Mouse (Mus musculus) gastrocnemius, adult 18-20 months (tissue): ENCODE results near the gene Ano6. TPM values are rescaled to one million over a fixed set of nuclear protein-coding genes. Genes with fewer than 3 reads are reported as not detected.
A peak's percentile ranks its signal among the peaks of the same experiment; 100 is the strongest.

ENCODE experiments used
- DNase-seq: peaks from one replicate; pipeline ENCODE4 v3.0.0; 2021; ENCODE audit warnings: low spot score
- total RNA-seq, 2 experiments: library from RNA; stranded (reverse); gene quantifications; 2 replicates each; pipeline ENCODE4 v1.2.3; 2021

Ano6 gene
- total RNA-seq, 2 experiments from 2014 or later = 37.9 to 45.8 TPM

- DNase-seq = no peak
These were observed 24.7 kb upstream of the Ano6 start for GRCm38 (mm10) chr15:95765936-95766335.

- DNase-seq = peak; percentile 15
These were observed 22.8 kb upstream of the Ano6 start for GRCm38 (mm10) chr15:95767825-95768224.

- DNase-seq = peak; percentile 70
These were observed 21.9 kb upstream of the Ano6 start for GRCm38 (mm10) chr15:95768703-95769102.

- DNase-seq = peak; percentile 42
These were observed 21.1 kb upstream of the Ano6 start for GRCm38 (mm10) chr15:95769576-95769975.

- no peak for DNase-seq
These were observed 20.3 kb upstream of the Ano6 start for GRCm38 (mm10) chr15:95770307-95770706.

- no peak for DNase-seq
These were observed 18.3 kb upstream of the Ano6 start for GRCm38 (mm10) chr15:95772374-95772773.

DNA sequence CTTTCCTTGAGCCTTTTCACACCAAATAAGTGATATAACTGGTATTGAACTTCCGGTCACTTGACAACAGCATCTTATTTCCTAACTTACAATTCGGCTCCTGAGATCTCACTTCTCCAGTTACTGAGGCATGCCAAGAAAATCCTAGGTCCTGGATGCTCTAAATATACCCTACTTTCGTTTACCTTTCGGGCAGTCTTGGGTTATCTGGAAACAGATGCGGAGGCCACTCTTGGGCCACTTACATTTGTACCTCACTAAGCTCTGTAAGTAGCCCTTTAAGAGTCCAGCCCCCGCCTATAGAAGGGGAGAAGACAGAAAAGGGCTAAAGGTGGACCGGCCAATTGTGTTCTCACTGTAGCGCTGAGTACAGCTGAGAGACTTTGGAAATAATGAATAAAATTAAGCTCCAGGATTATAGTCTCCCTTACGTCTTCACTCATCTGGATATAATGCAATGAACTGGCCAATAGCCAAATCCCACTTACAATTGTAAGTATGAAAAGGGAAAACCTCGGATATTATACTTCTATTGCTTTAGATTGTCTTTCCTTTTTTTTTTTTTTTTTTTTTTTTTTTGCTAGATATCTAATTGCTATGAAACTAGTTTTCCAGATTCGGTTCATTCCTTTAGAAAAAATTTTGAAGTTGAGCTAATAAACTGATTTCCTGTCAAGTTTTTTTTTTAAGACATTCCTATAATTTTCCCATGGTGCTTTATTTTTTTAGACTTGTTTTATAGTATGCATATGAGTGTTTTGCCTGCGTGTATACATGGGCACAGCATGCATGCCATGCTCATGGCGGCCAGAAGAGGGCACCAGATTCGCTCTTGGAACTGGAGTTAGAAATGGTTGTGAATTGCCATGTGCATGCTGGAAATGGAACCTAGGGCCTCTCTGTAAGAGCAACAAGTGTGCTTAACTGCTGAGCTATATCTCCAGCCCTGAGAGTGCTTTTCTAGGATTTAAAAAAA lies 17.5 kb upstream of the Ano6 start:
- peak; percentile 79 for DNase-seq

DNA sequence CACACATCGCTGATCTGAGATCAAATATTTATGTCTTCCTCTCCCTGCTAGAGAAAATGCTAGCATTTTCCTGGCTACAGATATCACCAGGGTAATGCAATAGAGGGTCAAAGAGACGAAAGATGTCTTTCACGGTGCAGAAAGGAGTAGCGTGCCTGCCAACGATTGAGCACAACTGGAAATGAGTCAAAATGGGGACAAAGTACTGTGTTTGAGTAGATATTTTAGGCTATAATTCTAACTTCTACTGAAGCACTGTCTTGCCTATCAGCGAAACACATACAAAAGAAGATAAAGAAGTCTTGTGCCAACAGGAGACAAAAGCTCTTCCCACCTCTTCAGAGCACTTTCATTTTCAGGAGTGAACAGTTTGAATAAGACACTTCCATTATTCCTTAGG lies 16.4 kb upstream of the Ano6 start:
- DNase-seq = no peak

- DNase-seq = no peak
These were observed 15.8 kb upstream of the Ano6 start for GRCm38 (mm10) chr15:95774674-95775414.

DNA sequence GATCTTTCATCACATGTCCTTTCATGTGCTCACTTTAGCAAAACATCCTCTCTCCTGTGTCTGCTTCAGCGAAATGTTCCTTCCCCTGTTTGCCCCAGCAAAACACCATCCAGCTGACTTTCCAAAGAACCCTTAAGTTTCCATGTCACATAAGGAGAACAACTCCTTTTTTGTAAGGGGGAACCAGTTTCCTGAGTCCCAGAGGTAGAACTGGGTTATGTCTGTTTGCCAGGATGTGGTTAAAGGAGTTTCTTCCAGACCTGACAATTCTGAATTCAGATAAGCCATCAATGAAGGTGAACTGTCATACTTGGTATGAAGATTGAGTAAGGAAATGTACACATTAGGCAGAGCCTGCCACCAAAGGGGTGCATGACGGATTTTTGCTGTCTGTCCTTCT lies 12.9 kb upstream of the Ano6 start:
- DNase-seq = no peak

GRCm38 (mm10) chr15:95778710-95779109 lies 11.9 kb upstream of the Ano6 start:
- no peak for DNase-seq

GRCm38 (mm10) chr15:95786624-95787023 lies 4.0 kb upstream of the Ano6 start:
- no peak for DNase-seq

DNA sequence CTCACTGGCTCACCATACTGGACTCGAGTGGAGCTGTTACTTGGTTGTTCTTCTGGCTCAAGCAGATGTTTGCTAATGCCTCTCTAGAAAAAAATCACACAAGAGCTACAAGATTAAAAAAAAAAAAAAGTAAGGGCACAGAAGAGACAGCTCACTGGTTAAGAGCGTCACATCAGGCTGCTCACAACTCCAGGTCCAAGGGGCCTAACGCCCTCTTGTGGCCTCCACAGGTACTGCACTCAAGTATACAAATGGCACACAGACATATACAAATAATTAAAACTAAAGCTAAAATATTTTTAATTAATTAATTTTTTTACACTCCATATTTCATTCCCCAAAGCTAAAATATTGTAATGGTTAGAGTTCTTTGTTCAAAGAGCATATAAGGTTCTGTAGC lies 3.1 kb upstream of the Ano6 start:
- no peak for DNase-seq

- no peak for DNase-seq
These were observed 798 bp upstream of the Ano6 start for GRCm38 (mm10) chr15:95789562-95790528.

GRCm38 (mm10) chr15:95791141-95791791 lies 623 bp downstream of the Ano6 start:
- DNase-seq = peak; percentile 39

DNA sequence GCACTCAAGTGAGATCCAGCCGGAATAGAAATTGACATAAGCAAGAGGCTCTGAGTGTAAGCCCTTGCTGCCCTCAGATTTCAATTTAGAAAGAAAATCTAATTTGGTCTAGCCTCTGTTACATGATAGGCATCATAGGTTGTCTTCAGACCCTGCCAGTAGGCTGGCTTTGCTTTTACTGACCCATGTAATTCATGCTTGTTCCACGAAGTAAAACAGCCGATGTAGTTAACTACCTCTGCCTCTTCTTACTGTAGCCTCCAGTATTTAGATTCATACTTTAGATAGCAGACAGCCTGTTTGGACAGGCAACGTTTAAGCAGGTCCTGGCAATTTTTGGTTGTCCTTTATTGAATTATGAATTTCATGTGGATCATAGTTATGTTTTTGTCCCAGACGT lies 1.2 kb downstream of the Ano6 start:
- DNase-seq = peak; percentile 24

GRCm38 (mm10) chr15:95792261-95793260 lies 1.9 kb downstream of the Ano6 start:
- no peak for DNase-seq

DNA sequence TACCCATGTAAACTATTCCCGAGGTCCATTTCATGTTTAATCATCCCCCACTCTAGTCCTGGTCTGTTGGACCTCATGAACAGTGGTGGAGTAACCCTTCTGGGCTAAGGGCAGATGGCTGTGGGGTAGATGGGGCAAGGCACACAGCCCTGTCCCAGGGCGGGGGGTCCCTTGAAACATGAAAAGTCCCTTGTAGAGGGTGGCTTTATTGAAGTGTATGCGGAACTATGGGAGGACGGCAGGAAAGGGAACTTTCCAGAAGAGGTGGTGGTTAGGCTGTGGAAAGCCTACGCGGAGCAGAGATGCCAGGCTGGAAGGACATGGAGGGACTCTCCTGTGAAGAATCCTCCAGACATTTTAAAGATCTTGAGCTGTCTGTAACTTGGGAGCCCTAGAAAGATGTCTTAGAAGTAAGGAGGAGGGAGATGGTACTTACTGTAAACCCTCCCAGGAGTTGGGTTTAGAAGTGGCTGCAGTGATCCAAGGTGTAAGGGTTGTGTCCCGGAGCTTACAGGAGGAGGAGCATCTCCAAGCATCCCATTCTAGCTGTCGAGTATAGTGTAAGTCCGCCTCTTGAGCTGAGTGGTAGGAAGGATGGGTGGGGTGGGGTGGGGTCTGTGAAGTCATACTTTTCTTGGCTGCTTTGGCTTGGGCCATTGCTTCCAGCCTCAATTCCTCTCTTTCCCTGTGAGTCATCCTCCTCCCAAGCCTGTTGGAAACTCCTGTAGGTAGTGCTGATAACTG lies 3.3 kb downstream of the Ano6 start:
- DNase-seq = no peak
